Mouse (Mus musculus) lung, embryonic 16.5 days (tissue): Measurements from ENCODE around the gene Bbs12. TPM values are rescaled to one million over a fixed set of nuclear protein-coding genes. Genes with fewer than 3 reads are reported as not detected.

Experiments
- ATAC-seq: fragments of 200-750 bp; cut with Nextera tagmentation; 2 replicates; pipeline ENCODE4 v1.8.0; 2017; ENCODE audit warnings: low read depth, mild to moderate bottlenecking, moderate library complexity
- H3K27ac ChIP-seq: fragments of 300-500 bp; sonication (generic); 2 replicates; pipeline ENCODE4 v1.5.1; 2014; ENCODE audit warnings: mild to moderate bottlenecking, control low read depth, low read length
- H3K27me3 ChIP-seq: fragments of 300-500 bp; sonication (generic); 2 replicates; pipeline ENCODE4 v1.6.1; 2014; ENCODE audit warnings: low read depth, low read length, mixed read lengths; ENCODE audit not compliant: control insufficient read depth, insufficient read depth
- H3K36me3 ChIP-seq: fragments of 300-500 bp; sonication (generic); 2 replicates; pipeline ENCODE4 v1.6.1; 2014; ENCODE audit warnings: low read length; ENCODE audit not compliant: control insufficient read depth, insufficient read depth
- H3K4me1 ChIP-seq: fragments of 300-500 bp; sonication (generic); replicated peaks from 2 replicates; pipeline ENCODE4 v1.6.1; 2014; ENCODE audit warnings: low read length, mixed read lengths; ENCODE audit not compliant: control insufficient read depth, insufficient read depth
- H3K4me2 ChIP-seq: fragments of 300-500 bp; sonication (generic); 2 replicates; pipeline ENCODE4 v1.6.1; 2014; ENCODE audit warnings: low read depth, low read length, control low read depth
- H3K4me3 ChIP-seq: fragments of 300-500 bp; sonication (generic); 2 replicates; pipeline ENCODE4 v1.5.1; 2014; ENCODE audit warnings: mild to moderate bottlenecking, low read length, control low read depth
- H3K9ac ChIP-seq: fragments of 300-500 bp; sonication (generic); 2 replicates; pipeline ENCODE4 v1.6.1; 2014; ENCODE audit warnings: low read length, control low read depth
- H3K9me3 ChIP-seq: fragments of 300-500 bp; sonication (generic); 2 replicates; pipeline ENCODE4 v1.6.1; 2016; ENCODE audit warnings: low read length; ENCODE audit not compliant: control insufficient read depth
- WGBS: fragments of 180-500 bp; shearing (Covaris S2); extraction: QIAGEN DNeasy Blood & Tissue Kit; methylation state at CpG from one replicate; pipeline ENCODE4 v1.1.7; 2014; 5-methylcytosine and 5-hydroxymethylcytosine counted together
- polyA plus RNA-seq: library from polyadenylated mRNA; unstranded; fragments of >200 nt; fragmentation: Nextera tagmentation; extraction: Ambion mirVana; gene quantifications from 2 replicates; pipeline ENCODE4 v1.2.1, GENCODE M21; 2015

Bbs12 gene
- polyA plus RNA-seq, 1 experiment from 2014 or later, result 6.9 TPM

- no peak for ATAC-seq
- H3K9ac ChIP-seq, result peak overlapping the region; percentile 58
- WGBS, result 35% methylated on average over 1 of the region's 1 CpGs
- no peaks in the 10 kb centered on the region for H3K9me3 ChIP-seq
- 0 out of 2 replicates have a peak, but pooled peaks cover 9% of the 10 kb centered on the region for H3K4me1 ChIP-seq
- peak overlapping the region; percentile 56 for H3K4me2 ChIP-seq
- no peaks in the 10 kb centered on the region for H3K36me3 ChIP-seq
- H3K27me3 ChIP-seq, result no peaks in the 10 kb centered on the region
- H3K4me3 ChIP-seq, result peak overlapping the region; percentile 77
- H3K27ac ChIP-seq, result peak overlapping the region; percentile 30; the same call in 1 of the 2 replicates
Measured at GRCm38 (mm10) chr3:37313371-37313770, 1.0 kb downstream of the Bbs12 start.

- no peak overlapping the region for H3K4me3 ChIP-seq
- H3K27ac ChIP-seq, result no peak overlapping the region
- H3K4me1 ChIP-seq, result 0 out of 2 replicates have a peak, but pooled peaks cover 9% of the 10 kb centered on the region
- WGBS, result 85% methylated on average over 1 of the region's 1 CpGs
- H3K36me3 ChIP-seq, result peaks cover 15% of the 10 kb centered on the region
- no peak for ATAC-seq
- no peaks in the 10 kb centered on the region for H3K9me3 ChIP-seq
- H3K27me3 ChIP-seq, result no peaks in the 10 kb centered on the region
- H3K4me2 ChIP-seq, result no peak overlapping the region
- H3K9ac ChIP-seq, result no peak overlapping the region
Measured at GRCm38 (mm10) chr3:37316233-37316632, 3.9 kb downstream of the Bbs12 start.

GRCm38 (mm10) chr3:37324310-37324709 is 12.0 kb downstream of the Bbs12 start:
- Histone ChIP-seq H3K27me3 (no peaks in the 10 kb centered on the region), H3K4me3 (no peak overlapping the region), H3K9me3 (no peaks in the 10 kb centered on the region), H3K36me3 (peaks cover 15% of the 10 kb centered on the region), H3K27ac (no peak overlapping the region), H3K4me1 (peaks cover 9% of the 10 kb centered on the region), H3K9ac (no peak overlapping the region), H3K4me2 (no peak overlapping the region)
- whole genome bisulfite sequencing, result 30% methylated on average over 3 of the region's 3 CpGs
- ATAC-seq, result peak; percentile 53

- peak overlapping the region; percentile 10; the same call in 1 of the 2 replicates for H3K27ac ChIP-seq
- H3K9me3 ChIP-seq, result no peaks in the 10 kb centered on the region
- no peak overlapping the region for H3K4me3 ChIP-seq
- H3K27me3 ChIP-seq, result no peaks in the 10 kb centered on the region
- H3K9ac ChIP-seq, result no peak overlapping the region
- WGBS, result 59% methylated on average over 5 of the region's 5 CpGs
- peaks cover 7% of the 10 kb centered on the region for H3K36me3 ChIP-seq
- peaks cover 9% of the 10 kb centered on the region for H3K4me1 ChIP-seq
- H3K4me2 ChIP-seq, result no peak overlapping the region
- ATAC-seq, result peak; percentile 37; the same call in 1 of the 2 replicates
Measured at GRCm38 (mm10) chr3:37325317-37326112, 13.2 kb downstream of the Bbs12 start.

- Histone ChIP-seq H3K9me3 (no peaks in the 10 kb centered on the region), H3K9ac (no peak overlapping the region), H3K4me1 (peaks cover 9% of the 10 kb centered on the region), H3K4me3 (no peak overlapping the region), H3K4me2 (no peak overlapping the region), H3K27ac (no peak overlapping the region), H3K36me3 (no peaks in the 10 kb centered on the region), H3K27me3 (no peaks in the 10 kb centered on the region)
- 84% methylated on average over 3 of the region's 3 CpGs for WGBS
- ATAC-seq, result no peak
Measured at GRCm38 (mm10) chr3:37326627-37327026, 14.3 kb downstream of the Bbs12 start.

GRCm38 (mm10) chr3:37328489-37328888 is 16.1 kb downstream of the Bbs12 start:
- Histone ChIP-seq H3K9ac (no peak overlapping the region), H3K27me3 (no peaks in the 10 kb centered on the region), H3K4me2 (no peak overlapping the region), H3K4me1 (peaks cover 9% of the 10 kb centered on the region), H3K9me3 (no peaks in the 10 kb centered on the region), H3K36me3 (no peaks in the 10 kb centered on the region), H3K4me3 (no peak overlapping the region), H3K27ac (no peak overlapping the region)
- 62% methylated on average over 2 of the region's 2 CpGs for WGBS
- ATAC-seq, result no peak

GRCm38 (mm10) chr3:37329963-37330362 is 17.6 kb downstream of the Bbs12 start:
- WGBS, result 79% methylated on average over 1 of the region's 1 CpGs
- H3K4me3 ChIP-seq, result no peak overlapping the region
- H3K9ac ChIP-seq, result no peak overlapping the region
- H3K27ac ChIP-seq, result no peak overlapping the region
- ATAC-seq, result no peak
- peaks cover 9% of the 10 kb centered on the region for H3K4me1 ChIP-seq
- H3K36me3 ChIP-seq, result no peaks in the 10 kb centered on the region
- no peaks in the 10 kb centered on the region for H3K9me3 ChIP-seq
- no peak overlapping the region for H3K4me2 ChIP-seq
- no peaks in the 10 kb centered on the region for H3K27me3 ChIP-seq

GRCm38 (mm10) chr3:37331999-37332449 is 19.7 kb downstream of the Bbs12 start:
- Histone ChIP-seq H3K27ac (no peak overlapping the region), H3K27me3 (no peaks in the 10 kb centered on the region), H3K4me2 (no peak overlapping the region), H3K4me3 (no peak overlapping the region), H3K36me3 (no peaks in the 10 kb centered on the region), H3K4me1 (peaks cover 2% of the 10 kb centered on the region; the same call in 1 of the 2 replicates), H3K9me3 (no peaks in the 10 kb centered on the region), H3K9ac (no peak overlapping the region)
- 50% methylated on average over 6 of the region's 6 CpGs for WGBS
- ATAC-seq, result no peak

GRCm38 (mm10) chr3:37334053-37334452 is 21.7 kb downstream of the Bbs12 start:
- Histone ChIP-seq H3K4me2 (no peak overlapping the region), H3K4me1 (no peaks in the 10 kb centered on the region), H3K9ac (no peak overlapping the region), H3K27me3 (no peaks in the 10 kb centered on the region), H3K4me3 (no peak overlapping the region), H3K9me3 (no peaks in the 10 kb centered on the region), H3K27ac (no peak overlapping the region), H3K36me3 (no peaks in the 10 kb centered on the region)
- ATAC-seq, result no peak
- 87% methylated on average over 4 of the region's 4 CpGs for WGBS
